Mouse (Mus musculus) MEL (cell line): Measurements from ENCODE around the gene Spag7.

Source experiments
- CHD1 ChIP-seq: IDR thresholded peaks from 2 replicates; pipeline ENCODE4 v1.6.1; 2012; ENCODE audit warnings: low read depth, mild to moderate bottlenecking, inconsistent platforms, low read length, improper control_type of control experiment
- CTCF ChIP-seq, 3 experiments: IDR thresholded peaks in 2 of 3; conservative IDR thresholded peaks in 1 of 3; 2 replicates each; pipeline ENCODE4 v1.5.1; 2011 to 2012; ENCODE audit warnings: low read length in 3 of 3, low read depth in 2 of 3, mild to moderate bottlenecking in 2 of 3, improper control_type of control experiment in 1 of 3, inconsistent platforms in 1 of 3, mixed read lengths in 1 of 3, moderate library complexity in 1 of 3; ENCODE audit not compliant: control insufficient read depth in 1 of 3, insufficient read depth in 1 of 3, poor library complexity in 1 of 3, severe bottlenecking in 1 of 3
- POLR2A ChIP-seq, 2 experiments: IDR thresholded peaks; 2 replicates each; pipeline ENCODE4 v1.6.1; 2011 to 2012; ENCODE audit warnings: low read length in 2 of 2, mild to moderate bottlenecking in 2 of 2, control low read depth in 1 of 2, improper control_type of control experiment in 1 of 2, low read depth in 1 of 2, moderate library complexity in 1 of 2; ENCODE audit not compliant: control insufficient read depth in 1 of 2, insufficient read depth in 1 of 2, poor library complexity in 1 of 2
- POLR2AphosphoS2 ChIP-seq: IDR thresholded peaks from 2 replicates; pipeline ENCODE4 v1.6.1; 2011; ENCODE audit warnings: low read length, improper control_type of control experiment
- TCF12 ChIP-seq: IDR thresholded peaks from 2 replicates; pipeline ENCODE4 v1.6.1; 2014; ENCODE audit warnings: low read depth, mild to moderate bottlenecking, inconsistent platforms, low read length, improper control_type of control experiment, moderate library complexity
- UBTF ChIP-seq: IDR thresholded peaks from 2 replicates; pipeline ENCODE4 v1.6.1; 2012; ENCODE audit warnings: low read depth, mild to moderate bottlenecking, inconsistent platforms, low read length, improper control_type of control experiment, moderate library complexity, borderline replicate concordance; ENCODE audit not compliant: insufficient read depth
- USF1 ChIP-seq: IDR thresholded peaks from 2 replicates; pipeline ENCODE4 v1.6.1; 2014; ENCODE audit warnings: low read depth, mild to moderate bottlenecking, inconsistent platforms, low read length, improper control_type of control experiment, moderate library complexity
- ZC3H11A ChIP-seq: IDR thresholded peaks from 2 replicates; pipeline ENCODE4 v1.6.1; 2012; ENCODE audit warnings: low read depth, mild to moderate bottlenecking, inconsistent platforms, low read length, improper control_type of control experiment

- TF ChIP-seq POLR2A (IDR thresholded peaks at IDR 0.05; ENCODE audit: control insufficient read depth in 1 of 2, insufficient read depth in 1 of 2, low read depth in 1 of 2, low read length in 2 of 2, poor library complexity in 1 of 2), result no peak
- TF ChIP-seq CHD1, result no peak
- no peak for TF ChIP-seq USF1
- no peak for TF ChIP-seq TCF12
- TF ChIP-seq POLR2AphosphoS2, result no peak
- TF ChIP-seq CTCF (IDR thresholded peaks at IDR 0.05 in 2 of 3, conservative IDR thresholded peaks at IDR 0.05 in 1 of 3; ENCODE audit: control insufficient read depth in 1 of 3, insufficient read depth in 1 of 3, low read depth in 2 of 3, low read length in 3 of 3, poor library complexity in 1 of 3, severe bottlenecking in 1 of 3), result peak in 1 of 3 experiments; percentile 22; a peak in 1 of 6 replicates
- no peak for TF ChIP-seq UBTF
- TF ChIP-seq ZC3H11A, result peak; percentile 12; the same call in 1 of the 2 replicates
Observed at GRCm38 (mm10) chr11:70621972-70622814, 47.0 kb downstream of the Spag7 start.
